ENCODE assay signal across 27 mouse cellular contexts in the genomic region with DNA sequence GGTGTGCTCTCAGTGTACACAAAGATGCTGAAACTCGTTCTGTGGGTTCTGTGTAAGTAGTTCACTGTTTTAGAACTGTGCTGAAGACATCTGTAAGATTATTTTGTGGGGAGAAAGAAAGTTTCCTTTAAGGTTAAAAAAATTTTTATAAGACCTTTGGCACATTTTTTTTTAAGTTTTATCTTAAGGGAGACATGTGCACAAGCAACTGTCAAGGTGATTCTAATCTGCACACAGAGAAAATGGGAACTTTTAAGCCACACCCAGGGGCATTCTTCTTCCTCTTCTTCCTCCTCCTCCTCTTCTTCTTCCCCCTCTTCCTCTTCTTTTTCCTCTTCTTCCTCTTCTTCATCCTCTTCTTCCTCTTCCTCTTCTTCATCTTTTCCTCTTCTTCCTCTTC.
"Had no signal": no experiment of that assay in that cellular context is flagged by ENCODE, and none has a peak within 500 bp of the region (broad histone marks: within the 10 kb centered on the region; RNA-seq: fewer than 3 reads in every experiment).

No protein-coding gene starts in this region.

- H3K9me3 ChIP-seq: embryonic facial prominence, embryonic 10.5 days; embryonic facial prominence, embryonic 12.5 days; embryonic facial prominence, embryonic 13.5 days; embryonic facial prominence, embryonic 15.5 days; forebrain, embryonic 10.5 days; forebrain, embryonic 12.5 days; forebrain, embryonic 13.5 days; forebrain, embryonic 15.5 days had no signal

- H3K36me3 ChIP-seq: embryonic facial prominence, embryonic 12.5 days; embryonic facial prominence, embryonic 13.5 days; embryonic facial prominence, embryonic 15.5 days; forebrain, embryonic 15.5 days had no signal

- ATAC-seq: forebrain, embryonic 13.5 days; forebrain, embryonic 14.5 days; forebrain, embryonic 15.5 days; forebrain, embryonic 16.5 days; forebrain, postnatal 0 days had no signal

- H3K4me1 ChIP-seq: embryonic facial prominence, embryonic 12.5 days; embryonic facial prominence, embryonic 13.5 days; embryonic facial prominence, embryonic 15.5 days; forebrain, embryonic 12.5 days; forebrain, embryonic 13.5 days; forebrain, embryonic 15.5 days had no signal

- H3K27ac ChIP-seq: embryonic facial prominence, embryonic 10.5 days; embryonic facial prominence, embryonic 12.5 days; embryonic facial prominence, embryonic 13.5 days; embryonic facial prominence, embryonic 15.5 days; forebrain, embryonic 10.5 days; forebrain, embryonic 12.5 days; forebrain, embryonic 13.5 days; forebrain, embryonic 15.5 days; gastrocnemius, adult 2 months; heart, adult 2 months had no signal

- DNase-seq: cerebellum, adult 9-10 months; cerebellum, adult 9-11 months; cerebellum, postnatal 10 days; cerebellum, postnatal 14 days; cerebellum, postnatal 25 days; cerebellum, postnatal 36 days; embryo, embryonic 11 days; forebrain, postnatal 0 days; gastrocnemius, adult 2 months; gastrocnemius, postnatal 10 days; gastrocnemius, postnatal 14 days; gastrocnemius, postnatal 25 days; gastrocnemius, postnatal 36 days; heart, adult 11 months; heart, adult 18-20 months; heart, adult 2 months had no signal

- H3K4me2 ChIP-seq: embryonic facial prominence, embryonic 12.5 days; embryonic facial prominence, embryonic 13.5 days; embryonic facial prominence, embryonic 15.5 days; forebrain, embryonic 12.5 days; forebrain, embryonic 13.5 days; forebrain, embryonic 15.5 days had no signal

- H3K9ac ChIP-seq: embryonic facial prominence, embryonic 12.5 days; embryonic facial prominence, embryonic 13.5 days; embryonic facial prominence, embryonic 15.5 days; forebrain, embryonic 12.5 days; forebrain, embryonic 13.5 days; forebrain, embryonic 15.5 days; forebrain, postnatal 0 days had no signal

- H3K4me3 ChIP-seq: embryonic facial prominence, embryonic 10.5 days; embryonic facial prominence, embryonic 12.5 days; embryonic facial prominence, embryonic 13.5 days; embryonic facial prominence, embryonic 15.5 days; erythroblast, embryonic 14.5 days; forebrain, embryonic 10.5 days; forebrain, embryonic 12.5 days; forebrain, embryonic 13.5 days; forebrain, embryonic 15.5 days; gastrocnemius, adult 2 months; heart, adult 2 months had no signal

- H3K27me3 ChIP-seq: forebrain, embryonic 12.5 days; forebrain, embryonic 13.5 days had no signal
